Mouse (Mus musculus): ENCODE data around the gene Srcin1. TPM values are rescaled to one million over a fixed set of nuclear protein-coding genes. Genes with fewer than 3 reads are reported as not detected.

The Srcin1 gene
- polyA plus RNA-seq, 1 experiment, result 0.01 TPM

GRCm38 (mm10) chr11:97547957-97548706 lies 27.9 kb downstream of the Srcin1 start:
- H3K27me3 ChIP-seq (ENCODE audit: control insufficient read depth, insufficient read depth, insufficient read length), result peaks cover 93% of the 10 kb centered on the region
- no peak overlapping the region for H3ac ChIP-seq (ENCODE audit: control insufficient read depth, insufficient read length, low read depth)
- H3K4me3 ChIP-seq (ENCODE audit: insufficient read depth, poor library complexity, severe bottlenecking), result no peak overlapping the region
- TF ChIP-seq MYOD1 (IDR thresholded peaks at IDR 0.05; ENCODE audit: control insufficient read depth, insufficient read length, low read depth) (no peak), USF1 (IDR thresholded peaks at IDR 0.05; ENCODE audit: low read depth) (no peak), MYOG (IDR thresholded peaks at IDR 0.05; ENCODE audit: control insufficient read depth, extremely low read depth, insufficient read length) (no peak), CTCF (IDR thresholded peaks at IDR 0.05; ENCODE audit: control insufficient read depth, insufficient read depth, insufficient read length) (no peak), FOSL1 (IDR thresholded peaks at IDR 0.05; ENCODE audit: insufficient read depth, low read length, poor library complexity, severe bottlenecking) (no peak), CEBPB (IDR thresholded peaks at IDR 0.05; ENCODE audit: low read depth) (no peak), MAX (IDR thresholded peaks at IDR 0.05) (no peak)
- no peaks in the 10 kb centered on the region for H3K79me2 ChIP-seq (ENCODE audit: control insufficient read depth, insufficient read depth)
- no peaks in the 10 kb centered on the region for H3K36me3 ChIP-seq (ENCODE audit: control insufficient read depth, insufficient read depth)
- H3K79me3 ChIP-seq (ENCODE audit: low read depth), result no peaks in the 10 kb centered on the region

DNA sequence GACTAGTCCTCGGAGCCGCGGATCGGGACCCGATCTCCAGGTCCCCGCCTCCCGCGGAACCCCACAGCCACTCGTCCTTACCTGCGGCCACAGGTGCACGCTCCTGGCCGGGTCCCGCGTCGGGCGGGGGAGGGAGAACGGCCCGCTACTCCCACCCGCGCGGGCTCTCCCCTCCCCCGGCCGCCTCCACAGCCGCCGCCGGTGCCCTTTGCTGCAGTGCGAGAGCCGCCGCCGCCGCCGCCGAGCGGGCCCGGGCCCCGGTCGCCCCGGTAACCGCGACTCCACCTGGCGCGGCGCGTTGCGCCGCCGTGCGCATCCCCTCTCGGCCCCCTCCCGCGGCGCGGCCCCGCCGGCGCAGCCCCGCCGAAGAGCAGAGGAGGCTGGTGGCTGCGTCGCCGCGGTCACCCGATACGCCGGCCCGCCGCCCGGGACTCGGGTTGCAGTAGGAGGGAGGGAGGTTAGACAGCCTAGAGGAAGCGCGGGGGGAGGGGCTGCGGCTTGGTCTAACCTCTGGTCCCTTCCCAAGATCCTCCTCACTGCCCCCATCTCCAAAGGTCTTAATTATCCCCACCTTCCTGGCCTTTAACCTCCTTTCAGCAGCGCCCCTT lies 29.1 kb downstream of the Srcin1 start:
- Histone ChIP-seq H3ac (ENCODE audit: control insufficient read depth, insufficient read length, low read depth) (no peak overlapping the region), H3K4me3 (ENCODE audit: insufficient read depth, poor library complexity, severe bottlenecking) (no peak overlapping the region)
- TF ChIP-seq MAX (IDR thresholded peaks at IDR 0.05), result no peak
- no peak for TF ChIP-seq CTCF (IDR thresholded peaks at IDR 0.05; ENCODE audit: control insufficient read depth, insufficient read depth, insufficient read length)
- no peak for TF ChIP-seq MYOD1 (IDR thresholded peaks at IDR 0.05; ENCODE audit: control insufficient read depth, insufficient read length, low read depth)
- no peak for TF ChIP-seq CEBPB (IDR thresholded peaks at IDR 0.05; ENCODE audit: low read depth)
- no peak for TF ChIP-seq USF1 (IDR thresholded peaks at IDR 0.05; ENCODE audit: low read depth)
- TF ChIP-seq MYOG (IDR thresholded peaks at IDR 0.05; ENCODE audit: control insufficient read depth, extremely low read depth, insufficient read length), result no peak
- no peak for TF ChIP-seq FOSL1 (IDR thresholded peaks at IDR 0.05; ENCODE audit: insufficient read depth, low read length, poor library complexity, severe bottlenecking)

GRCm38 (mm10) chr11:97545808-97546560 lies 30.0 kb downstream of the Srcin1 start:
- Histone ChIP-seq H3K36me3 (ENCODE audit: control insufficient read depth, insufficient read depth) (no peaks in the 10 kb centered on the region), H3K27me3 (ENCODE audit: control insufficient read depth, insufficient read depth, insufficient read length) (peaks cover 98% of the 10 kb centered on the region), H3ac (ENCODE audit: control insufficient read depth, insufficient read length, low read depth) (no peak overlapping the region), H3K4me3 (ENCODE audit: insufficient read depth, poor library complexity, severe bottlenecking) (no peak overlapping the region), H3K79me3 (ENCODE audit: low read depth) (no peaks in the 10 kb centered on the region), H3K79me2 (ENCODE audit: control insufficient read depth, insufficient read depth) (no peaks in the 10 kb centered on the region)
- TF ChIP-seq USF1 (IDR thresholded peaks at IDR 0.05; ENCODE audit: low read depth) (no peak), CTCF (IDR thresholded peaks at IDR 0.05; ENCODE audit: control insufficient read depth, insufficient read depth, insufficient read length) (no peak), MYOG (IDR thresholded peaks at IDR 0.05; ENCODE audit: control insufficient read depth, extremely low read depth, insufficient read length) (no peak), CEBPB (IDR thresholded peaks at IDR 0.05; ENCODE audit: low read depth) (no peak), MYOD1 (IDR thresholded peaks at IDR 0.05; ENCODE audit: control insufficient read depth, insufficient read length, low read depth) (no peak), FOSL1 (IDR thresholded peaks at IDR 0.05; ENCODE audit: insufficient read depth, low read length, poor library complexity, severe bottlenecking) (no peak), MAX (IDR thresholded peaks at IDR 0.05) (no peak)

More for the DNA sequence above, 29.1 kb downstream of the Srcin1 start:
- Histone ChIP-seq H3K79me3 (ENCODE audit: low read depth) (no peaks in the 10 kb centered on the region), H3K79me2 (ENCODE audit: control insufficient read depth, insufficient read depth) (no peaks in the 10 kb centered on the region), H3K36me3 (ENCODE audit: control insufficient read depth, insufficient read depth) (no peaks in the 10 kb centered on the region), H3K27me3 (ENCODE audit: control insufficient read depth, insufficient read depth, insufficient read length) (peaks cover 100% of the 10 kb centered on the region)

DNA sequence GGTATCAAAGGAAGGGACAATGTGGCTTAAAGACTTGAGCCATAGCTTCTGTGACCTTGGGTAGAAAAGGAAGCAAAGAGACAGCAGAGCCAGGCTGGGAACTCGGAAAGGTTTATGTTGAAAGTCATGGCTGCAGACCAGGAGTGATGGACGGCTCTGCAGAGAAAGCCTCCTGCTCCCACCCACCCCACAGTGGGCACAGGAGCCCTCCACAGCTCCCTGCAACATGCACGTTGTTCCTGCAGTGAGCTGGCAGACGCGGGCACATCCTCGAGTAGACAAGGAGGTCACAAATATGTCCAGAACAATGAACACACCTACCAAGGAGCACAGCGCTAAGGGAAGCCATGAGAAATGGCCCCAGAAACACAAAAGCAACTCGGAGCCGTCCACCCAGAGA lies 32.1 kb downstream of the Srcin1 start:
- H3K79me3 ChIP-seq (ENCODE audit: low read depth), result no peaks in the 10 kb centered on the region
- no peaks in the 10 kb centered on the region for H3K79me2 ChIP-seq (ENCODE audit: control insufficient read depth, insufficient read depth)
- TF ChIP-seq MYOG (IDR thresholded peaks at IDR 0.05; ENCODE audit: control insufficient read depth, extremely low read depth, insufficient read length) (no peak), CEBPB (IDR thresholded peaks at IDR 0.05; ENCODE audit: low read depth) (no peak), USF1 (IDR thresholded peaks at IDR 0.05; ENCODE audit: low read depth) (no peak), MYOD1 (IDR thresholded peaks at IDR 0.05; ENCODE audit: control insufficient read depth, insufficient read length, low read depth) (no peak), FOSL1 (IDR thresholded peaks at IDR 0.05; ENCODE audit: insufficient read depth, low read length, poor library complexity, severe bottlenecking) (no peak), MAX (IDR thresholded peaks at IDR 0.05) (no peak), CTCF (IDR thresholded peaks at IDR 0.05; ENCODE audit: control insufficient read depth, insufficient read depth, insufficient read length) (no peak)
- H3K27me3 ChIP-seq (ENCODE audit: control insufficient read depth, insufficient read depth, insufficient read length), result peaks cover 94% of the 10 kb centered on the region
- no peaks in the 10 kb centered on the region for H3K36me3 ChIP-seq (ENCODE audit: control insufficient read depth, insufficient read depth)
- H3K4me3 ChIP-seq (ENCODE audit: insufficient read depth, poor library complexity, severe bottlenecking), result no peak overlapping the region
- no peak overlapping the region for H3ac ChIP-seq (ENCODE audit: control insufficient read depth, insufficient read length, low read depth)

- no peaks in the 10 kb centered on the region for H3K79me2 ChIP-seq (ENCODE audit: control insufficient read depth, insufficient read depth)
- H3K36me3 ChIP-seq (ENCODE audit: control insufficient read depth, insufficient read depth), result no peaks in the 10 kb centered on the region
- H3K4me3 ChIP-seq (ENCODE audit: insufficient read depth, poor library complexity, severe bottlenecking), result no peak overlapping the region
- peaks cover 90% of the 10 kb centered on the region for H3K27me3 ChIP-seq (ENCODE audit: control insufficient read depth, insufficient read depth, insufficient read length)
- H3ac ChIP-seq (ENCODE audit: control insufficient read depth, insufficient read length, low read depth), result no peak overlapping the region
- H3K79me3 ChIP-seq (ENCODE audit: low read depth), result no peaks in the 10 kb centered on the region
- TF ChIP-seq MYOD1 (IDR thresholded peaks at IDR 0.05; ENCODE audit: control insufficient read depth, insufficient read length, low read depth) (no peak), CEBPB (IDR thresholded peaks at IDR 0.05; ENCODE audit: low read depth) (no peak), CTCF (IDR thresholded peaks at IDR 0.05; ENCODE audit: control insufficient read depth, insufficient read depth, insufficient read length) (no peak), MYOG (IDR thresholded peaks at IDR 0.05; ENCODE audit: control insufficient read depth, extremely low read depth, insufficient read length) (no peak), FOSL1 (IDR thresholded peaks at IDR 0.05; ENCODE audit: insufficient read depth, low read length, poor library complexity, severe bottlenecking) (no peak), USF1 (IDR thresholded peaks at IDR 0.05; ENCODE audit: low read depth) (no peak), MAX (IDR thresholded peaks at IDR 0.05) (no peak)
These were observed 32.7 kb downstream of the Srcin1 start for GRCm38 (mm10) chr11:97543181-97543733.

Measured in C2C12 (cell line).